Mouse (Mus musculus): ENCODE measurements around the gene Insig1. TPM values are rescaled to one million over a fixed set of nuclear protein-coding genes. Genes with fewer than 3 reads are reported as not detected.

Insig1 gene
- polyA plus RNA-seq, 1 experiment, result not detected

DNA sequence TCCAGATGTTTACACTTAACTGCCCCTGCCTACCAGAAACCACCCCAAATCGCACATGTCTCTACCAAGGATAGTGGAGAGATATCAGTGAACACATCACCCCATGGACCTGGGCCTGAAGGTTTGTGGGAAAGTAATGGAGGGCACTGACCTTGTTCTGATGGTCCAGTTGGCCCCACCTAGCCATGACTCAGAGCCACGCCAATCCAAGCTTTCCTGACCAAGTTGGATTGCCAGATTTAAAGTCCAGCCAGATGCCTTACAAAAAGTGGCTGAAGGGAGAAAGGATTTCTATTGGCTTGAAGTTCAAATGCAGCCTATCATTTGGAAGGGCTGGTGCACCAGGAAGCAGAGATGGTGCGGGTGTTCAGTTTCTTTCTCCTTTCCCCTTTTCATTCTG, 24.2 kb upstream of the Insig1 start:
- TF ChIP-seq GATA1 (IDR thresholded peaks at IDR 0.05; ENCODE audit: low read length), result no peak

DNA sequence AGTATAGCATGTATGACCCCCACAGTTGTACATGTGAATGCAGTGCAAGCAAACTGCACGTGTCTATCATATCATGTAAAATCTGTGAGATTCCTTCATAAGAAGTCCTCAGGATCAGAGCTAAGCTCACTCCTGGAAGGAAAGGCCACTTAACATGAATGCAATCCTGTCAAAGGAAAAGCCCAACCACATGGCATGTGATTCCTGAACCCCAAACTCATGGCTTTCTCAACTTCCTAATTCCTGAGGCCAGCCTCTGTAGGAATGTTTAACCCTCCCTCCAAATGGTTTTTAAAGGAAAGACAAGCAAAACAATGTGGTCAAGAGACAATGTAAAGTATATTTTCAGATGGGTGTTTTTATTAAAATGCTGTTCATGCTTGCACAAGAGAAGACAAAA, 23.2 kb upstream of the Insig1 start:
- TF ChIP-seq GATA1 (IDR thresholded peaks at IDR 0.05; ENCODE audit: low read length), result no peak

DNA sequence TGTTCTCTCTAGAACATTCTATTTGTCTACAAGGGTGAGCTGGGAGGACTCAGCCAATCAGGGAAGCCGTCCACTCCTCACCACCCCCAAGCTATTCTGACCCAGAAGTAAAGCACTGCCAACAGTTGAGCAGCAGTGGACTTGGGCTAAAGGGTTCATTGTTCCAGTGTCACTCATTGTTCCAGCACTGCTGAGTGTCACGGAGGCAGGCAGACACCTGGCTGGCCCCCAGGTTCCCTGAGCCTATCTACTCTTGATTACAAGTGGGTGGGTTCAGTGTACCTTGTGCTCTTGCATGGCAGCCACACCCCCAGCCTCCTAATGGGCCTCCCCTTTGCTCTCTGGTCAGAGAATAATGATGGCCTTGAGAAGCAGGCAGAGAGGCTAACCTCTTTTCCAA, 15.7 kb upstream of the Insig1 start:
- no peak for TF ChIP-seq GATA1 (IDR thresholded peaks at IDR 0.05; ENCODE audit: low read length)

DNA sequence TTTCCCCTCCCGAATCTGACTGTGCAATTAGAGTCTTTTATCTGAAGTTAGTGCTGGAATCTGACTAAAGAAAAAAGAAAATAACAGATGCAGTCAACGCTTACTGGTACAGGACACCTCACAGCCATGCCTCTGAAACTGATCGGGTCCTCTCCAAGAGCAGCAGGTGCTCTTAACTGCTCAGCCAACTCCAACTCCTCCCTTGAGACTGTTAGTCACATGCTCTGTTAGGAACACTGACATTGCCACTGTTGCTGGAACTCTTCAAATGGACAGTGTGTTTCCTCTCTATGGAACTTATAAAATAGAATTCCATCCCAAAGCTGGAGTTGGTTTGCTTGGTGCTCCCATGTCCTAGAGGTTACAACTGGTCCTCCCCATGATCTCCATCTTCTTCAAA, 14.3 kb upstream of the Insig1 start:
- TF ChIP-seq GATA1 (IDR thresholded peaks at IDR 0.05; ENCODE audit: low read length), result no peak

DNA sequence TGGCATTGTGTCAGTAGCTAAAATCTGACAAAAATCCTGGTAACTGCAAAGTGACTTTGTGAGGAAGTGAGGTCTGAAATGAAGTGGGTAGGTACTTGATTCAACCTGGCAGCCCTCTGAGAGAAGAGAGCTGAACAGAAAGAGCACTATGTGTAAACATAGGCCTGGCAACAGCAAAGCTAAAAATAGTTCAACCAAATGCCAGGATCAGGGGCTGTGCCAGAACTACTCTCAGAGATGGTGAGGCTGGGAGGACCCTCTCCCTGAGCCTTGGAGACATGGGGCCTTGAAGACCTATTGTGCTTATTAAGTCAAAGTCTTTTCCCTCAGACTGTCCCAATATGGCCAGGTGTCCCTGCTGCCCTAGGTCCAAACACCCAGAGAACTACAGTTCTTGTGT, 10.7 kb upstream of the Insig1 start:
- TF ChIP-seq GATA1 (IDR thresholded peaks at IDR 0.05; ENCODE audit: low read length), result no peak

DNA sequence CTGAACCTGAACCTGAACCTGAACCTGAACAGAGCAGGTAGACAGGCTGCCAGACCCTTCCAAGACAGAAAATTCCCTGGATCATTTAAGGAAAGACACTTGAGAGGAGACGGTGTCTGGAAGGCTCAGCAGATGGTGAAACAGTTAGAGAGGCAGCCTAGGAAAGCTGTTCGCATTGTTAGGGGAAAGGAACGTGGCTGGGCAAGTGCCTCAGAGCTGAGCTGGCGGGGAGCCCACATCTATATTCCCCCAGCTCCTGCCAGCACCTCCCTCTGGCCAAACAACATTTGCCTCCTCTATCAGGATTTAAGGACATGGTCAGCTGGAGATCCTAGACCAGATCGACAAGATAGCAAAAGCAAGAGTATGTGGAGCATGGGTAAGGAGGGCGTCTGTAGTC, 10.2 kb upstream of the Insig1 start:
- no peak for TF ChIP-seq GATA1 (IDR thresholded peaks at IDR 0.05; ENCODE audit: low read length)

DNA sequence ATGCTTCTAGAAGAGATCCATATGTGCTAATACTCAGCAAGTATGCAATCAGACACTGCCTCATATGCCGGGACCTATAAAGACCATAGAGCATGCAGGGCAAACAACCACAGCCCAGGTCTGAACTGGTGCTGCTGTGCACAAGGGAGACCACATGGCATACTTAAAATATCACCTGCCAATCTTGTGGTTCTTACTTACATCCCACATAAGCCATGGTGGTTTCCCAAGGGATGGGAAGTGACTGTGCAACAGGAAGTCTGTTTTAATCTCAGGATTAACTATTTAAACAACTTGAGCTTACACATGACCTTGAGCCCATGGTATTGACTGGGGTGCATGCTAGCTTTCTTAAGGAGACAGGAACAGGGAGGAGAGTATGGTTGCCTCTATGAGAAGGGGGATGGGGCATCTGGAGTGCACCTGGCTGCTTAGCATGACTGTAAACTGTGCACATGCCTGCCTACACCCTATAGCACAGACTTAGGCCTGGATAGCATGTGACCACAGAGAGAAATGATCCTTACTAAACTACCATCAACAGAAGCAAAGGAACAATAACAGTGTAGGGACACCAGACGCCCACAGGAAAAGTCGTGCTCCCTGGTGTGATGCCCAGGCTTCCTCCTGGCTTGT, 7.1 kb upstream of the Insig1 start:
- no peak for TF ChIP-seq GATA1 (IDR thresholded peaks at IDR 0.05; ENCODE audit: low read length)

DNA sequence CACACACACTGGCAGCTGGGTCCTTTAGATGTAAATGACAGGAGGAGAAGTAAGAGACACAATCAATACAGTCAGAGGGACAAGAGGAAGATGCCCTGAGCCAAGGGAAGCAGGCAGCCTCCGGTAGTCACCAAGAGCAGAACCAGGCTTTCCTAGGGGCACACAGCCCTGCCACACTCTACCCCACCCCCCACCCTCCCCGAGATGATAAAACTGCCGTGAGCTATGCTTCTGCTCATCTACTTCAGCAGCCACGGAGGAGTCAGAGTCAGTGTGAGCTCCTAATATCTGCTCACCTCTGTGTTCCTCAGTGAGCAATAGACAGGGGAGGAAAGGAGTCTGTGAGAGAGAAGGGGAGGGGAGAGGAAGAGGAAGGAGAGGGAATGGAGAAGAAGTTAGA, 5.9 kb upstream of the Insig1 start:
- no peak for TF ChIP-seq GATA1 (IDR thresholded peaks at IDR 0.05; ENCODE audit: low read length)

DNA sequence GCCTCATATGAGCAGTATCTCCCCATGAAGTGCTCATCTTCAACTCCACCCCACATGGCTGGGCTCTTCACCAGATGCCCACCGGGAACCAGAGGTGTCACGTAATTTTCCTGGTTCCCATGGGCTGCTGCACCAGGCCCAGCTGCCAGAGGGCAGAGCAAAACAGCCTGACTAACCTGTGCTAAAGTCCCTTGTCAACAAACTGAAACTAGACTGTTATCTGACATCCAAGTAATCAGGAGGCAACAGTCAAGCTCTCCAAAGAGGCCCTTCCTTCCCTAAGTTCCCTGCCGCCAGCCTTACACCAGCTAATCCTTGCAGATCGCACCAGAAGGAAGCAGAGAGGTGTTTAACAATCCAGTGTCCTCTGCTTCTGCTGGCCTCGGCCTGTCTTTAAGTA, 4.9 kb upstream of the Insig1 start:
- TF ChIP-seq GATA1 (IDR thresholded peaks at IDR 0.05; ENCODE audit: low read length), result no peak

DNA sequence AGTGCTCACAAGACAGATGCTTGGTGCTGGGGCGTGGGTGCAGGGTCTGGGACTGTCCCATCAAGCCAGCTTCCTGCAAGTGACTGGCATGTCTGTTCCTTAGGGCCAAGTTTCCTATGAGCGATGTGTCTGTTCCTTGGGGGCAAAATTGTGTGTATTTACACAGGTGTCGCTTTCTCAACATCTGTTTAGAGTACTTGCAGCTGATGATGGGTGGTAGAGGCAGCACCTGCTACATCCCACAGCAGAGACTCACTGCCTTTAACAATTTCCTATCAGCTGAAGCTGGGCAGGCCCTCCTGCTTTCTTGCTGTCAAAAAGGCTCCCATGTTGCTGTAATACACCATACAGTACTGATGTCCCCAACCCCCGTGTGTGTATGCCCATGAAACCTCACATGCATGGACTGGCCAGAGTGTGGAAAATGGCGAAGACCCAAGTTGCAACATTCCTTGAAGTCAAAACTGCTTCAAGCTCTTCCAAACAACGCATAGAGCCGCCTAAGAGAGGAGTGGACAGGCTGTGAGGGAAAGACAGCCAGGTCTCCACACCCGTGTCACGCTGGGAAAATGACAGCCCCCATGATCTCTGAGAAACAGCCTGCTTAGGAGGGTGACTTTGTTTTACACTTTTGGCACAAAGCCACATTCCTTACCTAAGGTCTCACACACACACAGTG, 875 bp upstream of the Insig1 start:
- TF ChIP-seq GATA1 (IDR thresholded peaks at IDR 0.05; ENCODE audit: low read length), result no peak

DNA sequence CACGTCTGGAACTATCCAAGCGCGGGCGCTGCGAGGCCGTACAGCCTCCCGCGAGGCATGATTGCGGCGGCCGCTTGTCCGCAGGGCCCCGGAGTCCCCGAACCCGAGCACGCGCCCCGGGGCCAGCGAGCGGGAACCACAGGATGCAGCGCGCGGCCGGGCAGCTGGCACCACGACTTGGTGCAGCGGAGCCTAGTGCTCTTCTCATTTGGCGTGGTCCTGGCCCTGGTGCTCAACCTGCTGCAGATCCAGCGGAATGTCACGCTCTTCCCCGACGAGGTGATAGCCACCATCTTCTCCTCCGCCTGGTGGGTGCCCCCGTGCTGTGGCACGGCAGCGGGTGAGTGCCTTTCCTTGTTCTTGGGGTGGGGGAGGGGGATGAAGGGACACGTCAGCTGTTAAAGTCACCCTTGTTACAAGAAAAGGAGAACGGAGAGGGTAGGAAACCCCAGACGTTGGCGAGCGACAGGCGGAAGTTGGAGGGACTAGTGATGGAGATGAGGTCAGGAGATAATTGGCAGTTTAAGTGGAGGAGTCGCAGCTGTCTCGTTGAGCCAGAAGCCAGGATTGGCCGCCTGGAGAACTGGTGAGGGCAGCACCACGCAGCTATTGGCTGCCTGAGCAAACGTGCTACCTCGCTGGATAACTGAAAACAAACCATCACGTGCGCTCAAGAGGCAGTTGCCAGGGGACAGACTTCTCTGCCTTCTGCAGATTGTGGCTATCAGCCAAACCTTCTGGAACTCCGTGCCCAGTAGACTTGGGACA, 477 bp downstream of the Insig1 start:
- TF ChIP-seq GATA1 (IDR thresholded peaks at IDR 0.05; ENCODE audit: low read length), result no peak

DNA sequence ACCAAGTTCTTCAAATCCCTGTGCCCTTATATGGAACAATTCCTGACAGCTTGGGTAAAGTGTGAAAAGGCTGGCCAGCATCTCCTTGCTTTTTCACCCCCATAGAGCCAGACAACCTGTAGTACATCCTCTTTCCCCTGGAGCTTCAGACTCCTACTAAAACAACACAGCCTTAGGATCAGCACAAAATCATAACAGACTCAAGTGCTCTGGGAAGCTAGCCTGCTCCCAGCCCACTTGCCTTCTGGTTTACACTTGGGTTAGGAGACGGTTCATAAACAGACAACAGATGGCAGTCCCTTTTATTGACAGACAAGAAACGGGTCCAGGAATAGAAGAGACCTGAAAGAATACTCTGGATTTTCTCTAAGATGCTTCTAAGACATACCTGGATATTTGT, 8.3 kb downstream of the Insig1 start:
- TF ChIP-seq GATA1 (IDR thresholded peaks at IDR 0.05; ENCODE audit: low read length), result no peak

DNA sequence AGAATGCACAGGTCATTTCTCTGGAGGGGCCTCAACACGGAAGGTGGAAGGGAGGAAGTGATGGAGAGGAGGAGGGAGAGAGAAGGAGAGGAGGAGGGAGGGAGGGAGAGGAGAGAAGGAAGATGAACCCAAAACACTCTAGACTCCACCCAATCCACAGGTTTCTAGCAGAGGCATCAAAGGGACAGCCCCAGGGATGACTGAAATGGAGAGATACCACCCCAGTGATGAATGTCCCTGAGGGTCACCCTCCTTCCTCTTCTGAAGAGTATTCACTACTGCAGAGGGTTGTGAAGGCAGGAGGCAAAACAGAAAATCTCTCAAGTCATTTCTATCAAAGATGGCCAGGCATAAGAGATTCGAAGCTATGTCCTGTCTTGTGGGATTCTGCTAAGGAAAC, 10.0 kb downstream of the Insig1 start:
- no peak for TF ChIP-seq GATA1 (IDR thresholded peaks at IDR 0.05; ENCODE audit: low read length)

DNA sequence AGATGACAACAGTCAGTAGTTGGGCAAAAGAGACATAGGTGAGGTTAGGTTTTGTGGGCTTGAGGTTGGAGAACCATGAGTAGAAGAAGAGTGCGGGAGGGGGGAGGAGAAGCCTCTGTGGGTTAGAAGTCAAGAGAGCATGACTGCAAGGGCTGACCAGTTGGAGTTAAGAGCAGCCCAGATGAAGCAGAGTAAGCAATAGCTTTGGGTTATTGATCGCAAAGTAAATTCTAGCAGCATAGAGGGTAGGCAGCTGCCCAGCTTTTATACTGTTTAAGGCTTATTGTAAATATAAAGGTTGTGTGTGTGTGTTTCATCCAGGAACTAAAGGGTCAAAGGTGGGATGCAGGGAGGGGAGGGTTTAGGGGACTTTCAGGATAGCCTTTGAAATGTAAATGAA, 10.7 kb downstream of the Insig1 start:
- TF ChIP-seq GATA1 (IDR thresholded peaks at IDR 0.05; ENCODE audit: low read length), result no peak

DNA sequence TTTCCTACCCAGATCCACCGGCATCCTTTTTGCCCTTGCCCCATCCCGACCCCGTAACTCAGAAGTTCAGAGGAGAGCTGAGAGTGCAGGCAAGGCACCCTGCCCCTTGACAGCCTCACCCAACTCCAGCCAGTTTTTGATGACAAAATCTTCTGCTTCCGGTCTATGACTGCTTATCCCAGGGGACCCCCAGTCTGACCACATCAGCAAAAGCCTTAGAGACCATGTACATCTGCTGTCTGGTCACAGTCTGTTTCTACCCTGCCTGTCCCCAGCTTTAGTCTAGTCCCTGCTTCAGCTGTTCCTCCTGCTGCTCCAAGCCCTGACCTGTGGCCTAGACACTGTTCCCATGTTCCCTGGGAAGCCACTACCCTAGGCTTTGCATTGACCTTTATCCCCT, 11.1 kb downstream of the Insig1 start:
- TF ChIP-seq GATA1 (IDR thresholded peaks at IDR 0.05; ENCODE audit: low read length), result no peak

DNA sequence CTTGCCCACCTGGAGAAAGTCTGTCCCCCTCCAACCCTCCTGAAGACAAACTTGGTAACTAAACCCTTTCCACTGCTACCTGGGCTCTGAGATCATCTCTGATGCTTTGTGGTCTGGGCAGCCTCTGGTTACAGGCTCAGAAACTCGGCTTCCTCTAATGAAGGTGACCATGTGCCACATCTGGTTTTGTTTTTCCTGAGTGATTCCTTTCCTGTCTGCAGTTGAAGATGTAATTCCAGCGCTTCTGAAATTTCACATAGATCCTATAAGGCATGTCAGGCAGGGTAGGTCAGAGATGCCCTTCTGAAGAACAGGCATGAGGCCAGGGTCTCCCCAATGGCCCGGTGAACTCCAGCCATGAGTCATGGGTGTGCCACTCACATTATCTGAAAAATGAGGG, 11.6 kb downstream of the Insig1 start:
- no peak for TF ChIP-seq GATA1 (IDR thresholded peaks at IDR 0.05; ENCODE audit: low read length)

DNA sequence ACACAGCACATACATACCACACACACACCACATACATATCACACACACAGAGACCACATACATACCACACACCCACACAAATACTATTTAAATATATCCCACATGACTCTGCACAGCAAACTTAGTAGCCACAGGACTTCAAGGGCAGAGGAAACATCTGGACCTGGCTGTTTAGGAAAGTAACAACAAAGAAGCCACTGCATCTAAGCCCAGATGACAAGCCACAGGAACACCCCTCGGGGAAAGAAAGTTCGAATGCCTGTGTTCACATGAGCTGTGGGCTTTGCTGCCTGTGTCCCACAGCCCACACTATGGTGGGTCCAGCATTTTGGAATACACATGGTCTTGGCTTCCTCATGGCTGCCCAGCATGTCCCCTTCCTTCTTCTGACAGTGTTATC, 13.6 kb downstream of the Insig1 start:
- no peak for TF ChIP-seq GATA1 (IDR thresholded peaks at IDR 0.05; ENCODE audit: low read length)

Data from G1E-ER4 (cell line).